ENCODE assay signal across 7 mouse cellular contexts in the genomic region with DNA sequence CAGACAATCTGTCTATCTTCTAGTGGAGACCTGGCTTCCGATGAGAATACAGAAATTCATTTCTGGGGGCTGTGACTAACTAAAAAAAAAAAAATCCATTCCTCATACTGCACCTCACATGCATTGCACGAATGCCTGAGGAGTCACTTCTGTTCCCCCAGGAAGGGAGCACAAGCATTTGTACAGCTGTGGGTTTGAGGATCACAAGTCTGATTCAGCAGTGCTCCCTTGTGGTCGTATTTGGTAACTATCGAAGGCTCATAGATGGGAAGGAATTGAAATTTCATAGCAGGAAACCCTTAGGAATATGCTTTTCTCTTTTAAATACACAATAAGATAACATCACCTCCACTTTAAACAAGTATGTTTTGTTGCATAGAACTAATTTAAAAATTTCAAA. TPM values are rescaled to one million over a fixed set of nuclear protein-coding genes. Genes with fewer than 3 reads are reported as not detected.
A peak's percentile ranks its signal among the peaks of the same experiment; 100 is the strongest.
DNase-seq lines count a peak whose midpoint lies in the region; ATAC-seq and TF ChIP-seq lines count a peak whose summit lies in the region.

No protein-coding gene starts in this region.

- 14% methylated on average over 4 of the region's 4 CpGs for WGBS in liver, embryonic 13.5 days (ENCODE audit: insufficient replicate concordance)

- H3K9ac ChIP-seq in ES-E14 (ENCODE audit: insufficient read depth, low read depth, low read length, poor library complexity, severe bottlenecking), result no peak overlapping the region
- no peak overlapping the region for H3K9ac ChIP-seq in liver, embryonic 13.5 days

- H3K27ac ChIP-seq in ES-E14 (ENCODE audit: insufficient read depth, low read depth, low read length, poor library complexity, severe bottlenecking), result no peak overlapping the region
- no peak overlapping the region for H3K27ac ChIP-seq in liver, embryonic 13.5 days

- no peak overlapping the region for H3K4me2 ChIP-seq in liver, embryonic 13.5 days

- in situ Hi-C loops in ES-E14 (cut with MboI; ENCODE audit: low sequenced_read_pairs in 2 of 2, unreplicated experiment in 2 of 2), result no loop called here

- H3K36me3 ChIP-seq in ES-E14 (ENCODE audit: control insufficient read depth, insufficient read depth, low read length, poor library complexity, severe bottlenecking), result no peaks in the 10 kb centered on the region
- H3K36me3 ChIP-seq in liver, embryonic 13.5 days, result no peaks in the 10 kb centered on the region

- H3K9me3 ChIP-seq in ES-E14 (ENCODE audit: control insufficient read depth, insufficient read depth, low read depth, low read length), result no peaks in the 10 kb centered on the region
- H3K9me3 ChIP-seq in liver, embryonic 13.5 days (replicated peaks), result no peaks in the 10 kb centered on the region

- H3K4me3 ChIP-seq in ES-E14 (ENCODE audit: insufficient read depth in 1 of 2, low read depth in 1 of 2, low read length in 2 of 2, poor library complexity in 1 of 2, severe bottlenecking in 1 of 2), result no peak overlapping the region
- H3K4me3 ChIP-seq in liver, embryonic 13.5 days (replicated peaks), result no peak overlapping the region

- no peaks in the 10 kb centered on the region for H3K4me1 ChIP-seq in ES-E14 (ENCODE audit: control insufficient read depth in 2 of 2, insufficient read depth in 2 of 2, low read length in 2 of 2, poor library complexity in 1 of 2)
- 0 out of 2 replicates have a peak, but pooled peaks cover 7% of the 10 kb centered on the region for H3K4me1 ChIP-seq in liver, embryonic 13.5 days (replicated peaks)

- peak; percentile 59 for DNase-seq in CD4-positive helper T cell, adult 2 months (ENCODE audit: low read depth, low spot score)
- DNase-seq in ES-E14 (ENCODE audit: low read depth, low spot score), result peak; percentile 27
- DNase-seq in cerebellum, adult 9-10 months, result peak; percentile 22
- peak; percentile 11 to 25 for DNase-seq in gastrocnemius, adult 8-10 months (ENCODE audit: low spot score in 2 of 2)
- peak; percentile 22 to 49 for DNase-seq in kidney, adult 8-10 months
- DNase-seq in liver, embryonic 13.5 days, result peak; percentile 3
- peak; percentile 81 to 82 for DNase-seq in right cerebral cortex, postnatal 10 days (ENCODE audit: low spot score in 2 of 2)

- no peaks in the 10 kb centered on the region for H3K27me3 ChIP-seq in liver, embryonic 13.5 days

- no peak for ATAC-seq in liver, embryonic 13.5 days (ENCODE audit: low read depth)

TF ChIP-seq in ES-E14, 5 proteins besides CTCF, POLR2A, EP300 and RAD21:
- TF ChIP-seq MAFK (IDR thresholded peaks at IDR 0.05; ENCODE audit: insufficient read depth, low read depth, low read length) (no peak), ZC3H11A (IDR thresholded peaks at IDR 0.05; ENCODE audit: borderline replicate concordance, low read depth, low read length) (peak; percentile 61; the same call in 1 of the 2 replicates), HCFC1 (IDR thresholded peaks at IDR 0.05; ENCODE audit: borderline replicate concordance, insufficient read depth, low read length) (no peak)

RNA-seq across cellular contexts. Expression of a gene that starts 16.6 kb away (rescaled TPM):
- not detected in 2 replicates for total RNA-seq in ES-E14 (2012; rRNA removed)
- total RNA-seq in gastrocnemius, adult 8-10 months (2022), result not detected
- 0.59 and 0.66 TPM in 2 replicates for polyA plus RNA-seq in liver, embryonic 13.5 days (2015; fragmentation: Nextera tagmentation; extraction: Ambion mirVana)

Comparison
In these comparisons a context has a peak if more than half of its experiments do, and no peak if none do; other contexts are left out.
1. DNase-seq: peak in every context shown above with its lines; median percentile 82 in right cerebral cortex, postnatal 10 days; 59 in CD4-positive helper T cell, adult 2 months; 36 in kidney, adult 8-10 months; 27 in ES-E14; 22 in cerebellum, adult 9-10 months; 18 in gastrocnemius, adult 8-10 months; 3 in liver, embryonic 13.5 days.